Mouse (Mus musculus) frontal cortex, postnatal 25 days (tissue): ENCODE measurements at regions not wholly inside any gene's neighbourhood (a gene's known extent, or its start where the extent isn't known, plus 50 kb on each side); places are given as distances from the start of the nearest gene placed in this dataset.

Experiments
- DNase-seq, 2 experiments: peaks; one replicate each; pipeline ENCODE4 v3.0.0; 2022; ENCODE audit warnings: low spot score in 2 of 2

DNA sequence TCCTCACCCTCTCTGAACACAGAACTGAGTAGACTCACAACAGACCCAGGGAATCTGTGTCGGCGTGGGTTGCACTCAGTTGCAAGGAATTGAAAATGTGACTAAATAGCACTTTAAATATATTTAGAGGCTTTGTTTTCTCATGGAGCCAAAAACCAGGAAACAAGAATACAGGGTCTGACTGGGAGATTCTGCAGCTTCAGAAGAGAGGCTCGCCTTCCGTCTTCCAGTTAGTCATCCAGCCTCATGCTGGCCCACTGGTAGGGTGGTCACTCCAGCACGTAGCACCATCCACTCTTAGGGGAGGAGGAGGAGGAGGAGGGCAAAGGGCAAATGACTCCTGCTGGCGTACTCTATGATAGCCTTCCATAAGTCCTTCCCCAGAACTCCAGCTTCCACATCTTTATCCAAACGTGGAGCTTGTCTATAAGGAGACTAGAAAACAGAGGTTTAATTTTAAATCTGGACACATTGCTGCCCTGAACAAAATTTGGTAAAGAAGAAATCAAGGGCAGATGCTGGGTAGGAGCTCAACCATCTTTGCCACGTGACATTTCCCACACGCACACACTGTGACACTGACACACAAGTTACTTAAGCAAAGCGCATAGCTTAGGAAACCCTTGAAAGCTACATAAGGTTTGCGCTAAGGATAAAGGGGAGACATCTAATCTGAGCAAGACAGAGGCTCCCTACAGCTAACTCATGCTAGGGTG lies 60.8 kb downstream of the Mis18a start:
- DNase-seq, result no peak

DNA sequence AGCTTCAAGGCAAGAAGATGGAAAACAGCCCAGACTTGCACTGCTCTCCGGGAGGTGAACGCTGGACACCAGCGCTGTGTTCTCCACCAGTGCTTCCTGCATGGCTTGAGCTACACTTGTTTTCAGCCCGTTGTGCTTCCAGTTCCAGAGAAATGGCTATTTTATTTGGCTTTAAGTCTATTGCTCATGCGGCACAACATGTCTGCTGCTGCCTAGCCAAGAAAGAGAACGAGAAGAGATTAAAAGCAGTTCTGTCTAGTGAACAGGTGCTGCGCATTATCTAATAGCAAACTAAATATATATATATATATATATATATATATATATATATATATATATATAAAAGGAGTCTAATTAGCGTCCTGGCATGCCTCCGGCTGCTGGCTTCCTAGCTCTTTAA lies 63.1 kb downstream of the Mis18a start:
- no peak for DNase-seq

DNA sequence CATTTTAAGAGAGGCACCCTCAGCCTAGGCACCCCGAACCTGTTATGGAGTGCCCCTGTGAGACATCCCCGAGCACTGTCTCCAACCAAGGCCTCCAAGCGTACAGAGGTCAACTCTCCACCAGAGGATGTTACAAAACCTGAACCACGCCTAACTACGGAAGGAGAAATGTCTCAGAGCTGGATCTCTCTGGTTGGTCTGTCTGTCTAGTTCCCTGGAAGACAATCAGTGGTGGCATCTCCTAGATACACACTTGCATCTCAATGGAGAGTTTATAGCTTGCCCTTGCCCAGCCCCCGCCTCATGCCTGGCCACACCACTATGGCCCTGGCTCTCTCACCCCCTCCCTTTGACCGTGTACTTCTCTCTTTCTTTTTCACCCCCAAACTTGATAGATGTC lies 69.2 kb downstream of the Mis18a start:
- DNase-seq, result no peak

DNA sequence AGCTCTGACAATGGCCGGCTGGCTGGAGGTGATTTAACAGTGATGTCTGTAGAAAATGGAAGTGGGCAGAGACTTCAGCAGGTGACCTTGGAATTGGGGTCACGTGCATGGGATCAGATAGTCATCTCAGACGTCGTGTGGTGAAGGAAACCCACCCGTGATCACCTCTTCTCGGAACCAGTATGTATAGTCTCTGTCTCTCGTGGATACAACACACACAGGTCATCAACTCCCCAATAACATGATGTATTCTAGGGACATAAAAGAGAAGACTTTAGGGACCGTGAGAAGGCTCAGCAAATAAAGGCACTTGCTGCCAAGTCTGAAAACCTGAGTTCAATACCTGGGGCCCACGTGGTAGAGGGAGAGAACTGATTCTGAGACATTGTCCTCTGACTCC lies 70.2 kb downstream of the Mis18a start:
- DNase-seq, result no peak

DNA sequence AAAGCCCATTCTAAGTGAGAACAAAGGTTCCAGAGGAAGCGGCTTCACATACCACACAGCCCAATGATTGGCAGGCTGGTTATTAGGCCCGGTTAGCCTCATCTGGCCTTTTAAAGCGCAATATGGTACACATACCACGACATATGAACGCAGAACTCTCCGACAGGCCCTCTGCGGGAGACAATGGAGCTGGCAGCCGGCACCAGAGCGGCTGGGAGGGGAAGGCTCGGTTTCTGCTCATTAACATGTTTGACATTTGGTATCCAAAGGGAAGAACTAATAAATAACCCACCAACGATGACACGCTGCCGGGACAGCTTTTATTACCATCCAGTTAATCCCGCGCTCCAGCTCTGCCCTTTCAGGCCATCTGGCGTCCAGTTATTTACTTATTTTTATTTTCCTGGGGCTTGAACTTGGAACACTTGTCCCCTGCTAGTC lies 70.6 kb downstream of the Mis18a start:
- DNase-seq, result no peak

DNA sequence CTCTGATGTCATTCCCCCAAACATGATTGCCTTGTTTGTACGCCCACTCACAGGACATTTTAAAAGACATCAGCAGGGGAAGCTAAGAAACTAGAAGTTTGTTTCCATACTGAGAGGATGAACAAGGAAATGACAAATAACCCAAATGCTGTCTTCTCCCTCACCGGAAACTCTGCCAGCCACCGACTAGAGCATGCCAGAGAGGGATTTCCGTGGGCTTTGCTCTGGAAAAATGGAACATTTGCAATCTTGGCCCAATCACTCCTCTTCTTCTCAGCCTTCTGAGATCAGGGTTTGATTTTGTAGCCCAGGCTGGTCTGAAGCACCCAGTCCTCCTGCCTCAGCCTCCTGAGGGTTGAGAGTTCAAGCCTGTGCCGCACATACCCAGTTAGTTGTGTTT lies 72.4 kb downstream of the Mis18a start:
- DNase-seq, result no peak

DNA sequence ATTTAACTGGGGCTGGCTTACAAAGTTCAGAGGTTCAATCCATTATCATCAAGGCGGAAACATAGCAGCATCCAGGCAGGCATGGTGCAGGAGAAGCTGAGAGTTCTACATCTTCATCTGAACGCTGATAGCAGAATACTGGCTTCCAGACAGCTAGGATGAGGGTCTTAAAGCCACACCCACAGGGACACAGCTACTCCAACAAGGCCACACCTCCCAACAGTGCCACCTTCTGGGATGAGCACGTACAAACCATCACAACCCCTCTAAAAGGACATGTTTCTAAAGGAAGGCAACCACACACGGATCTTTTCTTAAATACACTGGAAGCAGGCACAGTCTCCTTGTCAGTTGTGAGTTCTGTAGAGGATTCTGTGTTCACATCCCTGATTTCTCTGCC lies 74.4 kb downstream of the Mis18a start:
- DNase-seq, result no peak

DNA sequence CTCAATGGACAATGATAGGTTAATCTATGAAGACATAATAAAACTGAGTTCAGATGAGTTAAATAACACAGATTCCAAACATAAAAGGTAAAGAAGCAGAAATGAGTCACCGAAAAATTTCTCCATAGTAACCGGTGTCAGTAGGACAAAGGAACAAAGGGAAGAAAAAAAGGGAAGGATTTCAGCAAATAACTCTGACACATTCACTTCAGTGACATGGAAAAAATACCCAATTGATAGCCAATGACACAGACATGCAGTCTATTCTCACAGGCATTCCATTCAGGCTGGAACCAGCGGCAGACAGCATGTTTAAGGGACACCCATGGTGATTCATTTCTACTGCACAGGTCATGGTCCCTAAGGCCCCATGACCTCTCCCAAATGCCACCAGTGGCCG lies 79.0 kb downstream of the Mis18a start:
- DNase-seq, result no peak

DNA sequence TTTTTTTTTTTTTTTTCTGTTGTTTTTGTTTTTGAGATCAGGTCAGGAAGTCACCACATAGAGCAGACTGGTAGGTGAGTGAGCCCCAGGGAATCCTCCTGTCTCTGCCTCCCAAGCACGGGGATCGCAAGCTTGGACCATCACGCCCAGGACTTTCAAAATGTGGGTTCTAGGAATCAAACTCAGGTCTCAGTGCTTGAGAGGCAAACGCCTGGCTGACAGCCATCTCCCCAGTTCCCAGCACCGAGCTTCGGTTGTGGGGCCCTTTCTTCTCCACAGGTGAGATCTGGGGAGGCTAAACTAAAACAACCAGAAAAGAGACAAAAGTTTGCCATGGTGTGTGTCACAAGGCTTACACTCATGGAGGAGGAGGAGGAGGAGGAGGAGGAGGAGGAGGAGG lies 84.5 kb downstream of the Mis18a start:
- DNase-seq, result no peak

DNA sequence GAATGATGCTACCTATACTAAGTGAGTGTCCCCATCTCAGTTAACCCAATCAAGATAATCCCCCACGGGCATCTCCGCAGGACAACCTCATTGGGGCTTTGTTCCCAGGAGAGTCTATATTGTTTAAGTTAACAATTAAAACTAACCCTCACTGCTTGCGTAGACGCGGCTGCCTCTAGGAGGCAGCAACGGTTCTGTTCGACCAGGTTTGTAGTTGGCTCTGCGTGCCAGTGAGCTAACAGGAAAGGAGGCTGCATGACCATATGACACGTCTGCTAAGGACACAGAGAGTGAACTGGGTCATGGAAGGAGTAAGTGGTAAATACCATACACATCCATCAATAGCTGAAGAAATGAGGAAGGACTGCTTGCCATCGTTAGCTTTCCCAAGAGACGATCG lies 92.0 kb downstream of the Mis18a start:
- DNase-seq, result no peak

DNA sequence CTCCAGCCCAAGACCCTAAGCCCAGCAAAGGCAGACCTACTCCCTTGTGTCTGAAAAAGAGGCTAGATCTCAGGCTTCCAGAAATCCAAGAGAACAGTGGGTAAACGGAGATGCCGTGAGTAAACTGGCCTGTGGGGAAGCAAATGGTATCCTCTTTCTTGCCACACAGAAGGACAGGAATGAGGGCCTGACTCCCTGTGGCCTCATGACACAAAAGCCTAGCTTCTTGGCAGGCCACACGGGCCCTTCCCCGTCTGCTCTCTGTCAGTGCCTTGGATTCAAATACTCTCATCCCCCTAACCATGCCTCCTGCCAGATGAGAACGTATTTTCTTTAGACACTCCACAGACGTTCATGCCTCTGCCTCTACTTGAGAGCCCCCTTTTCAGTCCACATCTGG lies 97.2 kb downstream of the Mis18a start:
- DNase-seq, result no peak

DNA sequence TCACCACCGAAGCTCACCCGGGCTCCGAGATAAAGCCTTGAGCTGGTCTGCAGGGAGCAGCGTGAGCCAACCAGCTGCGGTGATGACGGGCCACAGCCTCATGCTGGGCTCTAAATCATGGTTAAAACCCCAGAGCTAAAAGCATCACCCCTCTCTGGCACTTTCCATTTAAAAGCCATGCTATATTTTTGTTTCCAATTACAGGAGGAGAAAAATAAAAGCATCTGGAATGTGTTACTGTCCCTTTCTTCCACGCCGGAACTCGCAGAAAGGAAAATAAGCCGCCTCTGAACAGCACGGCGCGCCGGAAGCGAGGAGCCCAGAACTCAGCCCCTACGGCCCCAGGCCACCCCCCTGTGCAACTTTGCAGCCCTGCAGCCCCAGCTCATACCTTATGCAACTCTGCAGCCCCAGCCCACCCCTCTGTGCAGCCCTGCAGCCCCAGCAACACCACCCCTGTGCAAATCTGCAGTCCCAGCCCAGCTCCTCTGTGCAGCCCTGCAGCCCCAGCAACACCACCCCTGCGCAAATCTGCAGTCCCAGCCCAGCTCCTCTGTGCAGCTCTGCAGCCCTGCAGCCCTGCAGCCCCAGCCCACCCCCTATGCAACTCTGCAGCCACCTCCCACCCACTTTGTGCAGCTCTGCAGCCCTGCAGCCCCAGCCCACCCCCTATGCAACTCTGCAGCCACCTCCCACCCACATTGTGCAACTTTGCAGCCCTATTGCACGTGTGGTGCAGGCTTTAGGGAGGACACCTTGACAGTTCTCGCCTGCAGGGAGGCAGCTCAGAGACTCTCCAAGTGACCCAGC lies 97.9 kb downstream of the Mis18a start:
- no peak for DNase-seq

DNA sequence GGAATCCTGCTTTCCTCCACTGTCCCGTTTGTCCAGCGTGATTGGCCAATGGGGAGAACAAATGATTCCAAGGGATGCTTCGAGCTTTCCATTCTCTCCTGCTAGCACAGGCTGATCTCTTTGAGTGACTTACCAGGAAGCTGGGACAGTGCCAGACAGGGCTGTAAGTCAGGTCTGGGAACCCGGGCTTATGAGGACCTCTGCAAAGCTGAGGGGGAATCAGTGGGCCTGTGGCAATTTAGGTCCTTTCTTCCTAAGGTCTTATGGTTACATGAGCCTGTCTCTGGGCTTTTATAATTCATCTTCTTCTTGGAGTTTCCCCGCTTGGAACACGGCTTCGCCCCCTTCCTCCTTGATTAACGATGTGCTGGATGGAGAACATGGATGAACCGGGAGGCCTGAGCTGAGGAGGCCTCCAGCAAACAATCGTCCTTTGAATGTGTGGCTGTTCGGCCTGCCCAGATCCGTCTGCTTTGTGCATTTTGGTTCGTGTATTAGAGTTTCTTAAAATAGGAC lies 98.5 kb downstream of the Mis18a start:
- DNase-seq, result no peak

DNA sequence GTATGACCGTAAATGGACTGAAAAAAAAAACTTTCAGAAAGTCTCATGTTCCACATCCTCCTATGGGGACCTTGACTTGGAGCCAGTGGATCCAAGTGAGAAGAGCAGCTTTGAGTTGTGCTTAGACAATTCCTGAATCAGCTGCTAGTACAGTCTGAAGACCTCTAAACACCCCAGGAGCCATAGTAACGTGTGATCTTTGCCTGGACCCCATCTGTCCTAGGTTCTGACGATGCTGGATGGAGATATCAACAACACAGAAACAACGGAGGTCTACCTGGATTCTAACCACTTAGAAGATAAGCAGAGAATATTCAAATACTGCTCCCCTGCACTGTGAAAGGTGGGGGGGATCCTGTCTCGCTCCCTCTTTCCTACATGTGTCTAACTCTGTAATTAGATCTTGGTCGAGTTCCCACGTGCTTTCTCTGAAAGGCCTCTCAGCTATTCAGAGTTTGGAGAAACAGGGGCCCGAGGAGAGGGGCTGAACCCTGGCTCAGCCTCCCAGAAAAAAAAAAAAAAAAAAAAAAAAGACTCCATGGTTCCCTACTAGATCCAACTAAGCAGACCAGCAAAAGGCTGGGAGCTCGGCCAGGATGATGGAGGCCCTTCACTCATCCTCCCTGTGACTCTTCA lies 101.1 kb downstream of the Mis18a start:
- DNase-seq, result no peak

DNA sequence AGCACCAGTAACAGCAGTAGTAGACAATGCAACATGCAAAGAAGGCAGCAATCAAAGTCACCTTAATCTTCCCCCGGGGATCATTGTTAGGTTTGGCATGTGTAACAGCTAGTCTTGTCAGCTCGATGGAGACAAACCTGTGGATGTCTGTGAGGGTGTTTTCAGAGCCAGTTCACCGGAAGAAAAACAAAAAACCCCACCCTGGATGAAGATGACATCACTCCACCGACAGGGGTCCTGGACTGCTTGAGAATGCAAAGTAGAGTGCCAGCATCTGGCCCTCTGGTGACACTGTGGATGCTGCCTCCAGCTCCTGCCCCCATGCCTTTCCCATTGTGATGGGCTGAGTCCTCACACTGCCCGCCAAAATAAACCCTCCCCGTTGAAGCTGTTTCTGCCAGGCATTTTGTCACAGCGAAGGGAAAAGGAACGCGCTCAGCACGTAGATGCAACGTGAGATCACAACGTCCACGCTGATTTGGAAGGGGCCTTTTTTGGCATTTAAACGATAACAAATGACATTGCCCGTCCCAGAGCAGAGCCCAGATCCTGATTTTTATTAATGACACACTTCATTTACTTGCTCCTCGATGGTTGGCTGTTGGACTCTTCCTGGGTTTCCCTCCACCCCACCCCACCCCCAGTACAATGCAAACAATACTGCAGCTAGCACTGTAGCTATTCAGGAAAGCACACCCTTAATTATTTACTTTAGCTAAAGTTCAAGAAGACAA lies 101.7 kb downstream of the Mis18a start:
- DNase-seq, result no peak

DNA sequence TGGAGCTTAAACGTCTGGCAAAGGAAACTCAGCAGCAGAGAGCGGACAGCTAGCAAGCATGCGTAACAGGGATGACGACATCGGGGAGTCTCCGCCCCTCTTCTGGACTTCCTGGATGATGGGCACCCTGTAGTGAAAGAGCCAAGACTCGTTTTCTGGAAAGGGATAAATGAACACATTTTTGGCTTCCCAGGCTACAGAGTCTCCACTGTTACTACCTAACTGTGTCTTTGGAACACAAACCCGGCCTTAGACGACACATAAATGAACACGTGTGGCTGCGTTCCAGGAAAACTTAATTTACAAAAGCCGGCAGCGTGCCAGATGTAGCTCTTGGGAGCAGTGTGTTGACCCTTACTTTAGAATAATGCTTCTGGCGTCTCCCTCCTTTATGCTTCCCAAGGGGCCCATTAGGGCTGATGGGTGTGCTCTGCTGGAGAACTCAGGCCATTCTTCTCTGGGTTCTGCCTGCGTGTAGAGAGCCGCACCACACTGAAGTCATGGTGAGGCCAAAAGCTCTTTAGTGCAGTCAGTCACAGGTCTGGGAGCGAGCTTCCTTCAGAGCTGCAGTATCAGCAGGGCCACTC lies 103.1 kb downstream of the Mis18a start:
- DNase-seq, result peak in 1 of 2 experiments; percentile 22

DNA sequence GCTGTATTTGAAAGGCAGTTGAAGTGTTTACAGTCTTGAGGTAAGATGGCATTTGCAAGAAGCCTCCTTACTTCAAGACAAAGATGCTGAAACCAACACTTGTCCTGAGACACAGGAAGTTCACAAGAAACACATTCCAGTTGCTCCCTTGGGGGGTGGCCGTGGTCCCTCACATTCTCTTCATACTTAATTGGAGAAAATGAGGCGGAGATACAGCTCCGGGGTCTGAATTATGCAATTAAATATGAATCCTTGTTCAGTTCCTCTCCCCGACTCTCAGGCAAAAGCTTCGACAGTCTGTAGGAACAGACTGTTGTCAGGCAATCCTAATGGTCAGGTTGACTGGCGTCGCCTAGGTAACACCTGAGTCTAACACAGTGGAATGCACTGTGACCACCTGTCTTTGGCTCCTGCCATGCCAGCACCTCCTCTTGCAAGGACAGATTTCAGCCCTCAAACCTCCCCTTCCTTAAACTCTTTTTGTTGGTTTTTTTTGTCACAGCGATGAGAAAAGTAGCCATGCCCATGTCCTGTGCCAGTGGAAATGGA lies 104.5 kb downstream of the Mis18a start:
- no peak for DNase-seq

DNA sequence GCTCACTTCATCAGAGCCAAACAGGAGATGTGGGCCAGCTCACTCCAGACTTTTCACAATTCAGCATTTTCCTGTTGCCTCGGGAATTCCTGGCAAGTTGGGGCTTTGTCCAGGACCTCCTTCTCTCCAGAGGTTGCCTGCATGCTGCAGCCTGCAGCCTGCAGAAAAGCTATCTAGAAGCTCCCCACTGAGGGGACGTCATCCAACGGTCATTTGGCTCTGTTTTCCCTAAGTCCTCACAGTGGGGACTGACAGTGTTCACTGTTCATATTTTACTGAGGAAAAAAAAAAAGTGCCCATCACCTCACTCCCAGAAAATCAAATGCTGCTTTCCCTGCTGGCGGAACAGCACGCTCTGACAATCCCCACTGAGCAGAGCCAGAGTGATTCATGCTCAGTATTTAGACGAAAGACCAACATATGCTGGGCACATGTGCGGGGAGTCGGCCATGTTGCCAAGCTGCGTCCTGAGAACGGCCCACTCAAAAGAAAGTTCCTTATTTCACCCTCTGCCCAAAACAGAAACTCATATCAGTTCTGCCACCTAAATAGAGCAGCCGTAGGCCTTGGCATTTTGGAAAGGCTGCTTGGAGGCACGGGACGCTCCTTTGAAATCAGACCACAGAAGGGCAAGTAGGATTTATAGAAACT lies 105.3 kb downstream of the Mis18a start:
- DNase-seq, result peak; percentile 62 to 63

DNA sequence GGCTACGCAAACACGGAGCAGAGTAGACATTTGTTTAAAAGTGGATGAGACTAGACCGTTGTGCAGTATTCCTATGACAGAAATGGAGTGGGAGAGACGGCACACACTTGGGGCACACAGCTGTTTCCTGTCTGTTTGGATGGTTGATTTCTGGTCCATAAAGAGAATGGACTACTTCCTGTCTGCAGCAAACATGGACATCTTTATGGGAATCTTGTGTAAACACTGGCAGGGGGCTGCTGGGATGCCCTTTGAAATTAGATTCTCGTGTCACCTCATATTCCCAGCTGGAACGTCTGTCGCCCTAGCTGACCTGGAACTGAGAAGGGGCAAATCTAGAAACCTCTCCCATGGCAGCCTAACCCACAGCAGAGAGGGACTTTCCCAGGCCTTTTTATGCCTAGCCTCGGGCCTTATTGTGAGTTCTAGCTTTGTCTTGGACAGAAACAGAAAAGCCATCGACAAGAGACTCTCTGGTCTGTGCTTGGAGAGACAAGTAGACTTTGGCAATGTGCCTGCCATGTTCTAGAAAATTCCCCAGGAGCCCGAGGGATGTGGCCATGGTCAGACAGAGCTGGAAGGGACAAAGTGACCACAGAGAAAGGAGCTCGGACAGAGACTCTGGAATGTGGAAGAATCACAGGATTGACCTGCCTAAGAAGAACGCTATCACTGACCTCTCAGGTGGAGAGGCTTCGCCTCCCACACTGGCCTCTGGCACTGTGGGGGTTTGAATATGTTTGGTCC lies 107.5 kb downstream of the Mis18a start:
- no peak for DNase-seq

DNA sequence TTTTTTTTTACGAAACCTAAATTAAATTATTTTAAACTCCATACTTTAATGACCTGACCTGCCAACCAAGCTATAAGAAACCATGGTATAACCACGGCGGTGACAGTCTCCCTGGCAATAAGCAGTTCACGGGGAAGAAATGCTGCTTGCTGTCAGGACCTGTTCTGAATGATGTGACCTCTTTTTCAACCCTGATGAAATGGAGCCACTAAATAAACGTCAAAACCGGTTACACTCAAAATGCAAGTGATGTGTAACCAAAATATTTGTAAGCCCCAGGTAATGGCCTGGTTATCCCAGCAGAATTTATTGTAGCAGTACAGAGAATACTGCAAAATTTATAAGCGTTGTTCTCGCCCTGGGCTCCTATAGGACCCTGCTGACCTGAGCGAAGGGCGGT lies 111.4 kb downstream of the Mis18a start:
- DNase-seq, result no peak
